Mouse (Mus musculus): ENCODE measurements around the gene Mfsd4b1. TPM values are rescaled to one million over a fixed set of nuclear protein-coding genes. Genes with fewer than 3 reads are reported as not detected.

The Mfsd4b1 gene
- total and polyA plus RNA-seq, 3 experiments: not detected

- peak; percentile 44; the same call in 1 of the 2 replicates for TF ChIP-seq HCFC1 (IDR thresholded peaks at IDR 0.05; ENCODE audit: low read depth, low read length)
- TF ChIP-seq POLR2A (IDR thresholded peaks at IDR 0.05; ENCODE audit: control insufficient read depth in 1 of 2, insufficient read depth in 1 of 2, low read depth in 1 of 2, low read length in 2 of 2, poor library complexity in 1 of 2): peak in 1 of 2 experiments; percentile 39; a peak in 1 of 4 replicates
- peak; percentile 51 for TF ChIP-seq ETS1 (IDR thresholded peaks at IDR 0.05; ENCODE audit: low read depth, low read length)
- TF ChIP-seq EP300 (IDR thresholded peaks at IDR 0.05; ENCODE audit: low read depth in 1 of 2, low read length in 2 of 2): no peak
- TF ChIP-seq MXI1 (IDR thresholded peaks at IDR 0.05; ENCODE audit: low read depth, low read length): peak; percentile 87
- TF ChIP-seq JUND (IDR thresholded peaks at IDR 0.05; ENCODE audit: low read depth, low read length): no peak
- TF ChIP-seq MAX (IDR thresholded peaks at IDR 0.05; ENCODE audit: low read length): peak; percentile 89
- 0 out of 2 replicates have a peak, but pooled peaks have one; percentile 35 for TF ChIP-seq MYC (IDR thresholded peaks at IDR 0.05; ENCODE audit: low read depth, low read length)
- TF ChIP-seq RAD21 (IDR thresholded peaks at IDR 0.05; ENCODE audit: low read depth, low read length): peak; percentile 57
- no peak for TF ChIP-seq MAFK (IDR thresholded peaks at IDR 0.05; ENCODE audit: borderline replicate concordance, low read depth, low read length)
Measured at GRCm38 (mm10) chr10:39959761-39960440, 65.2 kb downstream of the Mfsd4b1 start, which contains the start of gene Mfsd4b3 (continued).

DNA sequence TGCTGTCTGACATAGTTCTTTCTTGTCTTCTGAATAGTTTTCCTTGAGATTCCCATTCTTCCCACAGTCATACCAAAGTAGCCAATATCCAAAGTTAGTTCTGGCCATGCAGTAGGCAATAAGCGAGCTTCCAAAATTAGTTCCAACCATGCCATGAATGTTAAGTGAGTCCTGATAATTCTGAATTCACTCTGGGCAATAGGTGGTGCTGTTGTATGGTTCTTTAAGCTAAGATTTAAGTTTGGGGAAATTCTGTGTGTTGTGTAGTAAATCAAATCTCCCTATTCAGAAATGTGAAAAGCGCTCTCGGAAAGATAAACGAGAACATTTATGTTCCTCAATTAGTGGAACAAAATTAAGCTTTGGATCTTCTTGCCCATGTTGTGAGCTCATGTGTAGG, 66.8 kb downstream of the Mfsd4b1 start:
- TF ChIP-seq BHLHE40 (IDR thresholded peaks at IDR 0.05; ENCODE audit: borderline replicate concordance, low read depth, low read length) (no peak), SMC3 (IDR thresholded peaks at IDR 0.05; ENCODE audit: low read depth, low read length) (peak; percentile 70), RAD21 (IDR thresholded peaks at IDR 0.05; ENCODE audit: low read depth, low read length) (peak; percentile 83), ZC3H11A (IDR thresholded peaks at IDR 0.05; ENCODE audit: low read depth, low read length) (peak; percentile 58; the same call in 1 of the 2 replicates), CHD2 (IDR thresholded peaks at IDR 0.05; ENCODE audit: low read length) (no peak), CTCF (IDR thresholded peaks at IDR 0.05 in 2 of 3, conservative IDR thresholded peaks at IDR 0.05 in 1 of 3; ENCODE audit: control insufficient read depth in 1 of 3, insufficient read depth in 1 of 3, low read depth in 2 of 3, low read length in 3 of 3, poor library complexity in 1 of 3, severe bottlenecking in 1 of 3) (peak in 2 of 3 experiments; percentile 20 to 78; a peak in 2 of 6 replicates), UBTF (IDR thresholded peaks at IDR 0.05; ENCODE audit: borderline replicate concordance, insufficient read depth, low read depth, low read length) (no peak)

DNA sequence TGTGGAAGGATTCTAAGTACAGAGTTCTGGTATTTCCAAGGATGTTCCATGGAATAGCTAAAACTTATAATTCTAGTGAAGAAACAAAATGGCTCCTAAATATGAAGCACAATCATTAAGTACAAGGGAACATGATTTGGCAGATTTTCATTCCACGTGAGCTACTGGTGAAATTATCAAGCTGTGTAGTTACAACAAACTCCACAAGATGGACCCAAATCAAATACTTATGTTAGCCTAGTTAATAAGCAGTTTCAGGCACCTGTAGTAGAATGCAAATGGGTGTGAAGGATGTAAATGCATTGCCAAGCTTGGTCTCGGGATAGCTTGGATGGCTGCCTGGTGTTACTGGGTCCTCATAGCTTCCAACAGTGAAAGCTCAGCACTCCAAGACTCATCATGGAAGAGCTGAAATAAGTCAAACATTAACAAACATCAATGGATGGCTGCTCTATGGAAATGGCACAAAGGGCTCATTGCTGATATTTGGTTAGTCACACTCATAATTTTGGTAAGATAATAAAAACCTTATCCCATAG, 68.7 kb downstream of the Mfsd4b1 start:
- H3K79me2 ChIP-seq (ENCODE audit: control insufficient read depth, insufficient read depth, low read length, poor library complexity): no peaks in the 10 kb centered on the region
- H3K9ac ChIP-seq (ENCODE audit: control insufficient read depth, low read depth, low read length, poor library complexity, severe bottlenecking): no peak overlapping the region
- no peaks in the 10 kb centered on the region for H3K4me1 ChIP-seq (ENCODE audit: control insufficient read depth in 1 of 2, insufficient read depth in 2 of 2, low read length in 2 of 2)
- no peaks in the 10 kb centered on the region; a peak in 1 of 4 replicates for H3K27me3 ChIP-seq (ENCODE audit: control insufficient read depth in 1 of 2, insufficient read depth in 2 of 2, low read length in 2 of 2)
- no peak overlapping the region for H3K4me3 ChIP-seq (ENCODE audit: control insufficient read depth in 1 of 2, insufficient read depth in 1 of 2, low read depth in 2 of 2, low read length in 2 of 2)
- no peaks in the 10 kb centered on the region for H3K36me3 ChIP-seq (ENCODE audit: control insufficient read depth in 1 of 2, insufficient read depth in 2 of 2, low read length in 2 of 2)
- no peaks in the 10 kb centered on the region for H3K9me3 ChIP-seq (replicated peaks; ENCODE audit: insufficient read depth, low read length)
- peak; percentile 53 for DNase-seq (ENCODE audit: low read depth, low spot score)
- no peak overlapping the region for H3K27ac ChIP-seq (ENCODE audit: control insufficient read depth, low read depth, low read length)
- TF ChIP-seq RAD21 (IDR thresholded peaks at IDR 0.05; ENCODE audit: low read depth, low read length) (peak; percentile 52), SMC3 (IDR thresholded peaks at IDR 0.05; ENCODE audit: low read depth, low read length) (peak; percentile 59), EP300 (IDR thresholded peaks at IDR 0.05; ENCODE audit: low read depth in 1 of 2, low read length in 2 of 2) (no peak), ZC3H11A (IDR thresholded peaks at IDR 0.05; ENCODE audit: low read depth, low read length) (peak; percentile 33; the same call in 1 of the 2 replicates), CTCF (IDR thresholded peaks at IDR 0.05 in 2 of 3, conservative IDR thresholded peaks at IDR 0.05 in 1 of 3; ENCODE audit: control insufficient read depth in 1 of 3, insufficient read depth in 1 of 3, low read depth in 2 of 3, low read length in 3 of 3, poor library complexity in 1 of 3, severe bottlenecking in 1 of 3) (peak in 2 of 3 experiments; percentile 18 to 54; a peak in 3 of 6 replicates)

More for the DNA sequence above, 66.8 kb downstream of the Mfsd4b1 start:
- Histone ChIP-seq H3K27me3 (ENCODE audit: control insufficient read depth in 1 of 2, insufficient read depth in 2 of 2, low read length in 2 of 2) (no peaks in the 10 kb centered on the region; a peak in 1 of 4 replicates), H3K79me2 (ENCODE audit: control insufficient read depth, insufficient read depth, low read length, poor library complexity) (no peaks in the 10 kb centered on the region), H3K9me3 (replicated peaks; ENCODE audit: insufficient read depth, low read length) (no peaks in the 10 kb centered on the region), H3K36me3 (ENCODE audit: control insufficient read depth in 1 of 2, insufficient read depth in 2 of 2, low read length in 2 of 2) (peaks cover 0 to 5% of the 10 kb centered on the region in 2 experiments; a peak in 2 of 4 replicates), H3K9ac (ENCODE audit: control insufficient read depth, low read depth, low read length, poor library complexity, severe bottlenecking) (no peak overlapping the region), H3K4me3 (ENCODE audit: control insufficient read depth in 1 of 2, insufficient read depth in 1 of 2, low read depth in 2 of 2, low read length in 2 of 2) (no peak overlapping the region), H3K4me1 (ENCODE audit: control insufficient read depth in 1 of 2, insufficient read depth in 2 of 2, low read length in 2 of 2) (peaks cover 0 to 6% of the 10 kb centered on the region in 2 experiments; a peak in 2 of 4 replicates), H3K27ac (ENCODE audit: control insufficient read depth, low read depth, low read length) (no peak overlapping the region)
- peak; percentile 54 for DNase-seq (ENCODE audit: low read depth, low spot score)
